Mouse (Mus musculus) CH12.LX (cell line): ENCODE results near the gene Slc30a3. TPM values are rescaled to one million over a fixed set of nuclear protein-coding genes. Genes with fewer than 3 reads are reported as not detected.

Experiments
- polyA plus RNA-seq: library from polyadenylated mRNA; unstranded; fragments of >175 nt; gene quantifications from 2 replicates; pipeline ENCODE4 v1.2.1, GENCODE M21; 2012; ENCODE audit warnings: low read depth; ENCODE audit not compliant: insufficient read length
- total RNA-seq, 2 experiments: library from RNA; depleted of rRNA; stranded (reverse); fragments of 300-350 nt in 1 of 2; fragments of >200 nt in 1 of 2; gene quantifications; 2 replicates each; pipeline ENCODE4 v1.2.3; 2012 to 2014

The Slc30a3 gene
- total and polyA plus RNA-seq, 3 experiments = not detected

Other genes with a start within 250 kb of the Slc30a3 start
Only the 20 nearest of the 27 such genes appear.
- not detected in 2 replicates for gene Cgref1, start 162.6 kb downstream of the Slc30a3 start, total RNA-seq (2012; rRNA removed)
- not detected in 2 replicates for gene Cgref1, start 162.6 kb downstream of the Slc30a3 start, total RNA-seq (2014; rRNA removed)
- not detected in 2 replicates for gene Cgref1, start 162.6 kb downstream of the Slc30a3 start, polyA plus RNA-seq
- 96.5 and 99.8 TPM in 2 replicates for gene Preb, start 147.9 kb downstream of the Slc30a3 start, total RNA-seq (2012; rRNA removed)
- 70.9 and 87.3 TPM in 2 replicates for gene Preb, start 147.9 kb downstream of the Slc30a3 start, total RNA-seq (2014; rRNA removed)
- gene Preb, start 147.9 kb downstream of the Slc30a3 start, polyA plus RNA-seq = 143 and 145 TPM in 2 replicates
- not detected in 2 replicates for gene Tcf23, start 139.6 kb downstream of the Slc30a3 start, total RNA-seq (2012; rRNA removed)
- not detected in 2 replicates for gene Tcf23, start 139.6 kb downstream of the Slc30a3 start, total RNA-seq (2014; rRNA removed)
- gene Tcf23, start 139.6 kb downstream of the Slc30a3 start, polyA plus RNA-seq = not detected in 2 replicates
- gene Atraid, start 59.9 kb downstream of the Slc30a3 start, total RNA-seq (2012; rRNA removed) = 48.8 and 58.0 TPM in 2 replicates
- gene Atraid, start 59.9 kb downstream of the Slc30a3 start, total RNA-seq (2014; rRNA removed) = 88.7 TPM in 2 replicates
- gene Atraid, start 59.9 kb downstream of the Slc30a3 start, polyA plus RNA-seq = 52.7 and 60.1 TPM in 2 replicates
- 10.9 and 15.4 TPM in 2 replicates for gene Slc5a6, start 59.3 kb downstream of the Slc30a3 start, total RNA-seq (2012; rRNA removed)
- gene Slc5a6, start 59.3 kb downstream of the Slc30a3 start, total RNA-seq (2014; rRNA removed) = 8.9 and 9.0 TPM in 2 replicates
- 17.1 and 18.6 TPM in 2 replicates for gene Slc5a6, start 59.3 kb downstream of the Slc30a3 start, polyA plus RNA-seq
- 106 and 135 TPM in 2 replicates for gene Cad, start 53.5 kb downstream of the Slc30a3 start, total RNA-seq (2012; rRNA removed)
- gene Cad, start 53.5 kb downstream of the Slc30a3 start, total RNA-seq (2014; rRNA removed) = 43.1 and 44.3 TPM in 2 replicates
- gene Cad, start 53.5 kb downstream of the Slc30a3 start, polyA plus RNA-seq = 108 and 123 TPM in 2 replicates
- not detected in 2 replicates for gene Dnajc5g, start 2.0 kb downstream of the Slc30a3 start, total RNA-seq (2012; rRNA removed)
- gene Dnajc5g, start 2.0 kb downstream of the Slc30a3 start, total RNA-seq (2014; rRNA removed) = not detected in 2 replicates
- gene Dnajc5g, start 2.0 kb downstream of the Slc30a3 start, polyA plus RNA-seq = not detected in 2 replicates
- gene Trim54, start 8.5 kb upstream of the Slc30a3 start, total RNA-seq (2012; rRNA removed) = not detected in 2 replicates
- gene Trim54, start 8.5 kb upstream of the Slc30a3 start, total RNA-seq (2014; rRNA removed) = not detected in 2 replicates
- gene Trim54, start 8.5 kb upstream of the Slc30a3 start, polyA plus RNA-seq = not detected in 2 replicates
- not detected in 2 replicates for gene Ucn, start 30.6 kb upstream of the Slc30a3 start, total RNA-seq (2012; rRNA removed)
- gene Ucn, start 30.6 kb upstream of the Slc30a3 start, total RNA-seq (2014; rRNA removed) = not detected in 2 replicates
- gene Ucn, start 30.6 kb upstream of the Slc30a3 start, polyA plus RNA-seq = not detected in 2 replicates
- 24.0 and 30.3 TPM in 2 replicates for gene Mpv17, start 46.0 kb upstream of the Slc30a3 start, total RNA-seq (2012; rRNA removed)
- 37.6 and 39.7 TPM in 2 replicates for gene Mpv17, start 46.0 kb upstream of the Slc30a3 start, total RNA-seq (2014; rRNA removed)
- gene Mpv17, start 46.0 kb upstream of the Slc30a3 start, polyA plus RNA-seq = 32.8 and 40.4 TPM in 2 replicates
- 1.4 and 2.7 TPM in 2 replicates for gene Gm29609, start 71.7 kb upstream of the Slc30a3 start, total RNA-seq (2012; rRNA removed)
- 1.2 and 2.1 TPM in 2 replicates for gene Gm29609, start 71.7 kb upstream of the Slc30a3 start, total RNA-seq (2014; rRNA removed)
- gene Gm29609, start 71.7 kb upstream of the Slc30a3 start, polyA plus RNA-seq = 0.57 and 3.0 TPM in 2 replicates
- 49.4 and 51.2 TPM in 2 replicates for gene Gtf3c2, start 71.9 kb upstream of the Slc30a3 start, total RNA-seq (2012; rRNA removed)
- 19.4 and 22.8 TPM in 2 replicates for gene Gtf3c2, start 71.9 kb upstream of the Slc30a3 start, total RNA-seq (2014; rRNA removed)
- gene Gtf3c2, start 71.9 kb upstream of the Slc30a3 start, polyA plus RNA-seq = 96.9 and 99.5 TPM in 2 replicates
- 61.5 and 73.9 TPM in 2 replicates for gene Snx17, start 85.0 kb upstream of the Slc30a3 start, total RNA-seq (2012; rRNA removed)
- 52.6 and 56.7 TPM in 2 replicates for gene Snx17, start 85.0 kb upstream of the Slc30a3 start, total RNA-seq (2014; rRNA removed)
- gene Snx17, start 85.0 kb upstream of the Slc30a3 start, polyA plus RNA-seq = 59.2 and 63.9 TPM in 2 replicates
- gene Eif2b4, start 85.2 kb upstream of the Slc30a3 start, total RNA-seq (2012; rRNA removed) = 56.8 and 75.0 TPM in 2 replicates
- gene Eif2b4, start 85.2 kb upstream of the Slc30a3 start, total RNA-seq (2014; rRNA removed) = 26.8 and 29.0 TPM in 2 replicates
- gene Eif2b4, start 85.2 kb upstream of the Slc30a3 start, polyA plus RNA-seq = 99.5 and 106 TPM in 2 replicates
- 6.9 and 7.4 TPM in 2 replicates for gene Zfp513, start 94.1 kb upstream of the Slc30a3 start, total RNA-seq (2012; rRNA removed)
- 2.4 and 3.6 TPM in 2 replicates for gene Zfp513, start 94.1 kb upstream of the Slc30a3 start, total RNA-seq (2014; rRNA removed)
- 10.2 and 12.8 TPM in 2 replicates for gene Zfp513, start 94.1 kb upstream of the Slc30a3 start, polyA plus RNA-seq
- gene Ppm1g, start 112.5 kb upstream of the Slc30a3 start, total RNA-seq (2012; rRNA removed) = 182 and 225 TPM in 2 replicates
- gene Ppm1g, start 112.5 kb upstream of the Slc30a3 start, total RNA-seq (2014; rRNA removed) = 96.9 and 97.8 TPM in 2 replicates
- gene Ppm1g, start 112.5 kb upstream of the Slc30a3 start, polyA plus RNA-seq = 366 and 383 TPM in 2 replicates
- 36.6 and 40.4 TPM in 2 replicates for gene Nrbp1, start 132.6 kb upstream of the Slc30a3 start, total RNA-seq (2012; rRNA removed)
- gene Nrbp1, start 132.6 kb upstream of the Slc30a3 start, total RNA-seq (2014; rRNA removed) = 40.5 and 41.5 TPM in 2 replicates
- gene Nrbp1, start 132.6 kb upstream of the Slc30a3 start, polyA plus RNA-seq = 34.5 and 36.1 TPM in 2 replicates
- not detected in 2 replicates for gene Gm9970, start 133.0 kb upstream of the Slc30a3 start, total RNA-seq (2012; rRNA removed)
- not detected in 2 replicates for gene Gm9970, start 133.0 kb upstream of the Slc30a3 start, total RNA-seq (2014; rRNA removed)
- gene Gm9970, start 133.0 kb upstream of the Slc30a3 start, polyA plus RNA-seq = not detected in 2 replicates
- 13.9 and 14.1 TPM in 2 replicates for gene Krtcap3, start 143.5 kb upstream of the Slc30a3 start, total RNA-seq (2012; rRNA removed)
- gene Krtcap3, start 143.5 kb upstream of the Slc30a3 start, total RNA-seq (2014; rRNA removed) = 9.8 and 10.0 TPM in 2 replicates
- 8.6 and 11.3 TPM in 2 replicates for gene Krtcap3, start 143.5 kb upstream of the Slc30a3 start, polyA plus RNA-seq
- 11.1 and 21.5 TPM in 2 replicates for gene Ift172, start 182.9 kb upstream of the Slc30a3 start, total RNA-seq (2012; rRNA removed)
- gene Ift172, start 182.9 kb upstream of the Slc30a3 start, total RNA-seq (2014; rRNA removed) = 4.3 and 6.1 TPM in 2 replicates
- gene Ift172, start 182.9 kb upstream of the Slc30a3 start, polyA plus RNA-seq = 8.5 and 9.2 TPM in 2 replicates